Mouse (Mus musculus): ENCODE measurements around the gene Sez6l. TPM values are rescaled to one million over a fixed set of nuclear protein-coding genes. Genes with fewer than 3 reads are reported as not detected.

The Sez6l gene
- polyA plus RNA-seq, 1 experiment: 105 TPM

DNA sequence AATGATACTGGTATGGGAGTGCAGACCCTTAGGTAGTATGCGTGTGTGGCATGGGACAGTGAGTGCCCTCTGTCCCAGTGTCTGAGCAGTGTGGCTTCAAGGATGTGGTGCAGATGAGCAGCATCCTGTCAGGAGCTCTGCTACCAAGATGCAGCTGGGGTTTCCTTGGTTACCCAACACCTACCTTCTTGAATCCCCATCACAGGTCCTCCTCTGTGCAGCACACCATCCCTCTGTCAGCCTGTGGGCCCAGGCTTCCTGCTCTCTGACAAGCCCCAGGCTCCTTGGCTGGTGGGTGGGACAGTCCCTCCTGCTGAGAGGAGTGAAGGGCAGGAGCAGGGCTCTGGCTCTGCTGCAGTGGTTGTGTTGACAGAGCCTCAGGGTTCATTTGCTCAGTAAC lies 199.6 kb downstream of the Sez6l start:
- no peak overlapping the region for H3K4me3 ChIP-seq (ENCODE audit: insufficient read depth, low read length)
- no peak for TF ChIP-seq POLR2A (IDR thresholded peaks at IDR 0.05; ENCODE audit: extremely low read depth, insufficient read depth, low read length)
- no peak for TF ChIP-seq CTCF (IDR thresholded peaks at IDR 0.05; ENCODE audit: extremely low read depth, insufficient read depth, low read length)
- H3K4me1 ChIP-seq (ENCODE audit: control insufficient read depth, insufficient read depth, low read length): peaks cover 6% of the 10 kb centered on the region
- peak overlapping the region; percentile 11; the same call in 1 of the 2 replicates for H3K27ac ChIP-seq (ENCODE audit: insufficient read depth, low read length)

GRCm38 (mm10) chr5:112376111-112376510 lies 200.9 kb downstream of the Sez6l start:
- Histone ChIP-seq H3K4me1 (ENCODE audit: control insufficient read depth, insufficient read depth, low read length) (peaks cover 9% of the 10 kb centered on the region), H3K4me3 (ENCODE audit: insufficient read depth, low read length) (no peak overlapping the region), H3K27ac (ENCODE audit: insufficient read depth, low read length) (no peak overlapping the region)
- TF ChIP-seq POLR2A (IDR thresholded peaks at IDR 0.05; ENCODE audit: extremely low read depth, insufficient read depth, low read length) (no peak), CTCF (IDR thresholded peaks at IDR 0.05; ENCODE audit: extremely low read depth, insufficient read depth, low read length) (no peak)

GRCm38 (mm10) chr5:112371933-112372332 lies 205.1 kb downstream of the Sez6l start:
- no peak overlapping the region for H3K4me3 ChIP-seq (ENCODE audit: insufficient read depth, low read length)
- peak overlapping the region; percentile 82 for H3K27ac ChIP-seq (ENCODE audit: insufficient read depth, low read length)
- H3K4me1 ChIP-seq (ENCODE audit: control insufficient read depth, insufficient read depth, low read length): peaks cover 13% of the 10 kb centered on the region
- no peak for TF ChIP-seq CTCF (IDR thresholded peaks at IDR 0.05; ENCODE audit: extremely low read depth, insufficient read depth, low read length)
- TF ChIP-seq POLR2A (IDR thresholded peaks at IDR 0.05; ENCODE audit: extremely low read depth, insufficient read depth, low read length): no peak

DNA sequence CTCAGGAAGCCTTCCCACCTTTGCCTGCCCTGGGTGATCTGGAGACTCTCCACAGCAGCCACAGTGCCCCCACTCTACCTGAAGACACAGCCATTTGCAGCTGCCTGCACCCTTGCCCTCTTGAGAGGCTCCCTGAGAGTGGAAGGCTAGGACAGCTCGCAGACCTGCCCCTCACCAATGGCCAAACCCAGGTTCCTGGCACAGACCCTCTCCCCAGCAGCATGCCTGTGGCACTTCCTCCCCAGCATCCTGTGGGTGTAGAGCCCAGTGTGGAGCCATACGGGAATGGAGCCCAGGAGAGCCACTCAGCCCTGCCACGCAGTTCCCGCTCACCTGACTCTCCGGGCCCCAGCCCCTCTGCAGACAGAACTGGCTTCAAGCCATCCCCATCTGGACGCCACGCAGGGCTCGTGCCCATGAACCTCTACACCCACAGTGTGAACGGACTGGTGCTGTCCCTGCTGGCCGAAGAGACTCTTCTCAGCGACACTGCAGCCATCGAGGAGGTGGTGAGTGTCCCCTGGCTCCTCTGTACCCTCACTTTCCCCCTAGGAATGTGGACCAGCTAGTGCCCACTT lies 206.7 kb downstream of the Sez6l start:
- H3K4me3 ChIP-seq (ENCODE audit: insufficient read depth, low read length): no peak overlapping the region
- TF ChIP-seq CTCF (IDR thresholded peaks at IDR 0.05; ENCODE audit: extremely low read depth, insufficient read depth, low read length) (no peak), POLR2A (IDR thresholded peaks at IDR 0.05; ENCODE audit: extremely low read depth, insufficient read depth, low read length) (no peak)
- H3K27ac ChIP-seq (ENCODE audit: insufficient read depth, low read length): no peak overlapping the region
- peaks cover 13% of the 10 kb centered on the region for H3K4me1 ChIP-seq (ENCODE audit: control insufficient read depth, insufficient read depth, low read length)

GRCm38 (mm10) chr5:112369326-112369725 lies 207.7 kb downstream of the Sez6l start:
- H3K4me3 ChIP-seq (ENCODE audit: insufficient read depth, low read length): no peak overlapping the region
- TF ChIP-seq CTCF (IDR thresholded peaks at IDR 0.05; ENCODE audit: extremely low read depth, insufficient read depth, low read length): no peak
- no peak for TF ChIP-seq POLR2A (IDR thresholded peaks at IDR 0.05; ENCODE audit: extremely low read depth, insufficient read depth, low read length)
- no peak overlapping the region for H3K27ac ChIP-seq (ENCODE audit: insufficient read depth, low read length)
- H3K4me1 ChIP-seq (ENCODE audit: control insufficient read depth, insufficient read depth, low read length): peaks cover 13% of the 10 kb centered on the region

Other genes with a start within 250 kb of the Sez6l start
- gene Srrd, start 234.1 kb downstream of the Sez6l start, polyA plus RNA-seq (2012; rRNA removed): 61.9 and 64.7 TPM in 2 replicates
- 47.2 and 53.5 TPM in 2 replicates for gene Hps4, start 234.1 kb downstream of the Sez6l start, polyA plus RNA-seq (2012; rRNA removed)
- 0.04 and 0.13 TPM in 2 replicates for gene Gm6583, start 221.2 kb downstream of the Sez6l start, polyA plus RNA-seq (2012; rRNA removed)
- 181 and 198 TPM in 2 replicates for gene Asphd2, start 182.3 kb downstream of the Sez6l start, polyA plus RNA-seq (2012; rRNA removed)
- not detected in 2 replicates for gene Gm6588, start 127.8 kb downstream of the Sez6l start, polyA plus RNA-seq (2012; rRNA removed)